In genomic region chr16:45799150-45799549, GRCm38 (mm10) we compare ENCODE assay signal across 18 mouse cellular contexts. TPM values are rescaled to one million over a fixed set of nuclear protein-coding genes. Genes with fewer than 3 reads are reported as not detected.
DNase-seq lines count a peak whose midpoint lies in the region; ATAC-seq and TF ChIP-seq lines count a peak whose summit lies in the region.
"Had no signal": no experiment of that assay in that cellular context is flagged by ENCODE, and none has a peak within 500 bp of the region (broad histone marks: within the 10 kb centered on the region; RNA-seq: fewer than 3 reads in every experiment).

No protein-coding gene starts in this region.

- DNase-seq in gastrocnemius, postnatal 14 days = peak; percentile 15
- no peak for DNase-seq in gastrocnemius, postnatal 25 days
- DNase-seq in lung, postnatal 0 days (ENCODE audit: low spot score) = no peak
- DNase-seq in lung, adult 2 months = no peak
- DNase-seq in stomach, postnatal 0 days (ENCODE audit: low spot score) = no peak
- DNase-seq in spleen, postnatal 14 days (ENCODE audit: low spot score in 2 of 2) = no peak
- no peak for DNase-seq in neural tube, embryonic 10.5 days (ENCODE audit: extremely low spot score, low spot score)
- DNase-seq: cerebellum, adult 9-10 months; gastrocnemius, postnatal 10 days; heart, postnatal 4 days; right cerebral cortex, postnatal 25 days; thymus, postnatal 36 days had no signal

- TF ChIP-seq EP300 in lung, postnatal 0 days (IDR thresholded peaks at IDR 0.05) = no peak
- TF ChIP-seq EP300 in stomach, postnatal 0 days (optimal IDR thresholded peaks at IDR 0.05) = no peak

- 65% methylated on average over 4 of the region's 4 CpGs for WGBS in lung, postnatal 0 days
- WGBS in lung, adult 2 months = 61% methylated on average over 4 of the region's 4 CpGs
- 61% methylated on average over 4 of the region's 4 CpGs for WGBS in intestine, embryonic 16.5 days
- WGBS in stomach, postnatal 0 days = 57% methylated on average over 4 of the region's 4 CpGs

- H3K36me3 ChIP-seq in lung, postnatal 0 days (ENCODE audit: insufficient read depth, low read length) = peaks cover 18% of the 10 kb centered on the region
- no peaks in the 10 kb centered on the region for H3K36me3 ChIP-seq in intestine, embryonic 16.5 days (ENCODE audit: control insufficient read depth, insufficient read depth, low read length)
- no peaks in the 10 kb centered on the region for H3K36me3 ChIP-seq in stomach, postnatal 0 days (ENCODE audit: control insufficient read depth, insufficient read depth, low read length)
- H3K36me3 ChIP-seq: G1E; neural tube, embryonic 15.5 days had no signal

- no peaks in the 10 kb centered on the region for H3K27me3 ChIP-seq in lung, postnatal 0 days (replicated peaks; ENCODE audit: insufficient read depth, low read length)
- no peaks in the 10 kb centered on the region for H3K27me3 ChIP-seq in intestine, embryonic 16.5 days (replicated peaks; ENCODE audit: control insufficient read depth, insufficient read depth, low read length)
- no peaks in the 10 kb centered on the region for H3K27me3 ChIP-seq in stomach, postnatal 0 days (ENCODE audit: control insufficient read depth, insufficient read depth, low read length)
- H3K27me3 ChIP-seq: embryonic facial prominence, embryonic 12.5 days; liver, embryonic 15.5 days; neural tube, embryonic 15.5 days had no signal

- H3K4me3 ChIP-seq in lung, postnatal 0 days (ENCODE audit: low read depth, low read length) = no peak overlapping the region
- no peak overlapping the region for H3K4me3 ChIP-seq in lung, adult 2 months (replicated peaks; ENCODE audit: extremely low read depth, low read depth, low read length)
- no peak overlapping the region for H3K4me3 ChIP-seq in intestine, embryonic 16.5 days (ENCODE audit: low read length)
- no peak overlapping the region for H3K4me3 ChIP-seq in stomach, postnatal 0 days (ENCODE audit: low read depth, low read length)
- H3K4me3 ChIP-seq: embryonic facial prominence, embryonic 12.5 days; liver, embryonic 15.5 days; neural tube, embryonic 15.5 days had no signal

- no peaks in the 10 kb centered on the region for H3K9me3 ChIP-seq in lung, postnatal 0 days (ENCODE audit: low read length)
- H3K9me3 ChIP-seq in intestine, embryonic 16.5 days (ENCODE audit: control insufficient read depth, low read length) = no peaks in the 10 kb centered on the region
- H3K9me3 ChIP-seq in stomach, postnatal 0 days (ENCODE audit: control insufficient read depth, low read length) = no peaks in the 10 kb centered on the region
- H3K9me3 ChIP-seq: embryonic facial prominence, embryonic 12.5 days; G1E; liver, embryonic 15.5 days; neural tube, embryonic 15.5 days had no signal

- TF ChIP-seq POLR2A in lung, adult 2 months (IDR thresholded peaks at IDR 0.05; ENCODE audit: borderline replicate concordance, extremely low read depth, low read depth, low read length) = no peak

- no peak for ATAC-seq in lung, postnatal 0 days
- 0 out of 2 replicates have a peak, but pooled peaks have one; percentile 23 for ATAC-seq in intestine, embryonic 16.5 days
- ATAC-seq in stomach, postnatal 0 days (ENCODE audit: low FRiP score, low TSS enrichment) = peak; percentile 18; the same call in 1 of the 2 replicates

- 0 out of 2 replicates have a peak overlapping the region, but pooled peaks have one; percentile 32 for H3K27ac ChIP-seq in lung, postnatal 0 days (ENCODE audit: low read length)
- H3K27ac ChIP-seq in intestine, embryonic 16.5 days (ENCODE audit: low read length) = no peak overlapping the region
- peak overlapping the region; percentile 53; the same call in 1 of the 2 replicates for H3K27ac ChIP-seq in stomach, postnatal 0 days (replicated peaks)
- H3K27ac ChIP-seq: embryonic facial prominence, embryonic 12.5 days; liver, embryonic 15.5 days; neural tube, embryonic 15.5 days had no signal

- H3K4me2 ChIP-seq in lung, postnatal 0 days (replicated peaks; ENCODE audit: low read depth, low read length) = no peak overlapping the region
- no peak overlapping the region for H3K4me2 ChIP-seq in intestine, embryonic 16.5 days (ENCODE audit: low read depth, low read length)
- no peak overlapping the region for H3K4me2 ChIP-seq in stomach, postnatal 0 days (replicated peaks; ENCODE audit: low read depth)
- H3K4me2 ChIP-seq: embryonic facial prominence, embryonic 12.5 days; heart, embryonic 11.5 days; liver, embryonic 15.5 days; neural tube, embryonic 15.5 days had no signal

- TF ChIP-seq CTCF in lung, postnatal 0 days (IDR thresholded peaks at IDR 0.05) = no peak
- no peak for TF ChIP-seq CTCF in lung, adult 2 months (IDR thresholded peaks at IDR 0.05; ENCODE audit: insufficient read depth, low read length)
- no peak for TF ChIP-seq CTCF in stomach, postnatal 0 days (IDR thresholded peaks at IDR 0.05; ENCODE audit: low read depth)

- H3K4me1 ChIP-seq in lung, postnatal 0 days (ENCODE audit: insufficient read depth, low read depth, low read length) = no peaks in the 10 kb centered on the region
- peaks cover 30% of the 10 kb centered on the region for H3K4me1 ChIP-seq in lung, adult 2 months (ENCODE audit: control insufficient read depth, insufficient read depth, low read length)
- H3K4me1 ChIP-seq in intestine, embryonic 16.5 days (ENCODE audit: control insufficient read depth, insufficient read depth, low read length) = 0 out of 2 replicates have a peak, but pooled peaks cover 4% of the 10 kb centered on the region
- no peaks in the 10 kb centered on the region for H3K4me1 ChIP-seq in stomach, postnatal 0 days (replicated peaks; ENCODE audit: control insufficient read depth, insufficient read depth)
- H3K4me1 ChIP-seq: embryonic facial prominence, embryonic 12.5 days; liver, embryonic 15.5 days; neural tube, embryonic 15.5 days had no signal

- intact Hi-C loops in gastrocnemius, postnatal 14 days (cut with DNase I; ENCODE audit: low total_unique reads) = no loop called here

- no peak overlapping the region for H3K9ac ChIP-seq in lung, postnatal 0 days (replicated peaks; ENCODE audit: low read depth)
- no peak overlapping the region for H3K9ac ChIP-seq in intestine, embryonic 16.5 days (ENCODE audit: low read depth, low read length)
- H3K9ac ChIP-seq in stomach, postnatal 0 days (ENCODE audit: low read length) = no peak overlapping the region
- H3K9ac ChIP-seq: embryonic facial prominence, embryonic 12.5 days; liver, embryonic 15.5 days; neural tube, embryonic 15.5 days had no signal

RNA-seq across cellular contexts. Expression of gene Abhd10, which starts 56.4 kb away (rescaled TPM):
- total RNA-seq in gastrocnemius, postnatal 14 days (2021) = 1 to 10 TPM; 8.0 to 9.4 TPM
- total RNA-seq in gastrocnemius, postnatal 25 days (2021) = 10 to 100 TPM; 10.5 to 13.5 TPM
- 21.3 and 21.7 TPM in 2 replicates for polyA plus RNA-seq in lung, postnatal 0 days (2015; fragmentation: Nextera tagmentation; extraction: Ambion mirVana)
- 5.4 and 7.2 TPM in 2 replicates for polyA plus RNA-seq in lung, adult 2 months (2012; rRNA removed)
- polyA plus RNA-seq in intestine, embryonic 16.5 days (2015; fragmentation: Nextera tagmentation; extraction: Ambion mirVana) = 29.3 and 35.2 TPM in 2 replicates
- polyA plus RNA-seq in stomach, postnatal 0 days (2015; fragmentation: Nextera tagmentation; extraction: Ambion mirVana) = 19.8 and 21.6 TPM in 2 replicates
